Mouse (Mus musculus) olfactory bulb, adult 2 months (tissue): ENCODE data around the gene Elf2.

Source experiments
- CTCF ChIP-seq: fragments of 200-500 bp; IDR thresholded peaks from 2 replicates; pipeline ENCODE4 v1.5.1; 2012; ENCODE audit warnings: low read depth, mild to moderate bottlenecking, low read length, moderate library complexity; ENCODE audit not compliant: insufficient read depth
- POLR2A ChIP-seq: fragments of 200-500 bp; IDR thresholded peaks from 2 replicates; pipeline ENCODE4 v1.6.1; 2012; ENCODE audit warnings: mild to moderate bottlenecking, low read depth, low read length, moderate library complexity; ENCODE audit not compliant: insufficient read depth

- no peak for TF ChIP-seq CTCF
- TF ChIP-seq POLR2A, result no peak
These were observed 15.0 kb downstream of the Elf2 start for GRCm38 (mm10) chr3:51325475-51325874.
